Mouse (Mus musculus) erythroblast, embryonic 14.5 days (primary cell): ENCODE results near the gene Cpm.

ENCODE experiments used
- GATA1 ChIP-seq: IDR thresholded peaks from 2 replicates; pipeline ENCODE4 v1.6.1; 2012; ENCODE audit warnings: low read length, inconsistent platforms, mixed read lengths
- TAL1 ChIP-seq: IDR thresholded peaks from 3 replicates; pipeline ENCODE4 v1.6.1; 2012; ENCODE audit warnings: low read length, inconsistent platforms, mixed read lengths

DNA sequence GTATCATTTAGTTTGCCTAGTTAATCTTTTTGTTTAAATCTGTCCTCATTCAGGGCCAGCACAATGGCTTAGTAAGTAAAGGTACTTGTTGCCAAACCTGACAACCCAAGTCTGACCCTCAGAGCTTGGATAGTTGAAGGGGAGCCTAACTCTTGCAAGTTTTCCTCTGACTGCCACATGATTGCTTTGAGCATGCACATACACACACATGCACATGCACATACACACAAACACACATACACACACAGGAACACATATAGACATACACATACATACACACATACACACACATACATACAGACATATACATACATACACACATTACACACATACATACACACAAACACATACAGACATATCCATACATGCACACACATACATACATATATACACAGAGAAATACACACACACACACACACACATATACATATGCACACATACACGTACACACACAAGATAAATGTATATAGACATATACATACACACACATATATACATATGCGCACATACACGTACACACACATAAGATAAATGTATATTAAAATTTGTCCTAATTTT, 95.6 kb downstream of the Cpm start:
- no peak for TF ChIP-seq GATA1
- no peak for TF ChIP-seq TAL1
